ENCODE assay signal across 8 mouse cellular contexts in the genomic region with DNA sequence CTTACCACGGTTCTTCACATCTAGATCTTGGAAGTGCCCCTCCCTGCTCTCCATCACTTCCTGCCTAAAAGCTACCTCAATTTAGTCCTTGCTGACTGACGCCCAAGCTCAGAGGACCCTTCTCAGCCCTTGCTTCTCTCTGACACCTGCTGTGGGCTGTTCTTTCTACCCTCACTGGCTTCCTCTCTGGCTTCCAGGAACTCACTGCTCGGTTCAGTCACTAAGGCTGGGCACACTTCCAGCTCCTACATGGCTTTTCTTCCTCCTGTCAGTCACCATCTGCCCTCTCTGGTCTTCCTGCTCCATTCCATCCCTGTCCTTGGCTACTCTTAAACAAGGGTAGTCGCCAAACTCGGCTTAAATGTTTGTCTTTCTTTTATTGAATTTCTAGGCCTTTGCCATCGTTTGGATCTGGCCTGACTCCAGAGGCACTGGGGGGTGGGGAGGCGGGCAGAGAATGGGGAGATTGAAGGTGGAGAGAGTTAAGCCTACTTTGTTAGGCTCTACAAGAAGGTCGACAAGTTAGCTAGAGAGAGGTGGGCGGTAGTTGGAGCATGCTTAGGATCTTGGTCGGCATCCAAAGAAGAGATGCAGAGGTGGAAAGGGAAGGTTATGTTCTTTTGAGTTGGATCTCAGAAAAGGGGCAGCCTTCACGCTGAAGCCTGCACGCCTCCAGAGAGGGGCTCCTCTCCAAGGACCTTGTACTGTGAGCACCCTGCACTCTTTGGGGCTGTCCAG. TPM values are rescaled to one million over a fixed set of nuclear protein-coding genes. Genes with fewer than 3 reads are reported as not detected.
DNase-seq lines count a peak whose midpoint lies in the region; ATAC-seq and TF ChIP-seq lines count a peak whose summit lies in the region.

No protein-coding gene starts in this region.

- H3K9me3 ChIP-seq in lung, embryonic 14.5 days (ENCODE audit: low read depth, low read length), result no peaks in the 10 kb centered on the region
- no peaks in the 10 kb centered on the region for H3K9me3 ChIP-seq in lung, postnatal 0 days (ENCODE audit: low read length)

- intact Hi-C loops in left cerebral cortex, postnatal 4 days (cut with DNase I), result loop anchor here (10.0 kb wide), 1 partner anchor 89 kb away; no protein-coding TSS in a partner anchor

- peak; percentile 25 for DNase-seq in adrenal gland, postnatal 14 days
- no peak for DNase-seq in adrenal gland, postnatal 25 days
- peak; percentile 54 for DNase-seq in lung, embryonic 14.5 days
- no peak for DNase-seq in lung, postnatal 0 days (ENCODE audit: low spot score)
- peak; percentile 68 for DNase-seq in left cerebral cortex, postnatal 4 days
- DNase-seq in thymus, adult 2 months, result peak; percentile 45
- no peak for DNase-seq in ovary, postnatal 36 days (ENCODE audit: low spot score)

- TF ChIP-seq CTCF in lung, embryonic 14.5 days (IDR thresholded peaks at IDR 0.05; ENCODE audit: low read depth), result no peak
- no peak for TF ChIP-seq CTCF in lung, postnatal 0 days (IDR thresholded peaks at IDR 0.05)
- no peak for TF ChIP-seq CTCF in thymus, adult 2 months (IDR thresholded peaks at IDR 0.05; ENCODE audit: borderline replicate concordance, control insufficient read depth, extremely low read depth, insufficient read depth, low read length, poor library complexity)

- WGBS in lung, embryonic 14.5 days, result 51% methylated on average over 12 of the region's 12 CpGs
- WGBS in lung, postnatal 0 days, result 32% methylated on average over 12 of the region's 12 CpGs
- 5% methylated on average over 12 of the region's 12 CpGs for WGBS in thymus, adult 2 months

- no peak for TF ChIP-seq POLR2A in thymus, adult 2 months (IDR thresholded peaks at IDR 0.05; ENCODE audit: control insufficient read depth, extremely low read depth, insufficient read depth, low read length, poor library complexity)

- no peak overlapping the region for H3K4me3 ChIP-seq in lung, embryonic 14.5 days (ENCODE audit: low read depth, low read length)
- no peak overlapping the region for H3K4me3 ChIP-seq in lung, postnatal 0 days (ENCODE audit: low read depth, low read length)
- H3K4me3 ChIP-seq in thymus, adult 2 months (ENCODE audit: control insufficient read depth, insufficient read depth, low read length), result no peak overlapping the region

- no peak overlapping the region for H3K4me2 ChIP-seq in lung, embryonic 14.5 days
- H3K4me2 ChIP-seq in lung, postnatal 0 days (replicated peaks; ENCODE audit: low read depth, low read length), result no peak overlapping the region

- no peak for TF ChIP-seq EP300 in lung, postnatal 0 days (IDR thresholded peaks at IDR 0.05)

- H3K4me1 ChIP-seq in lung, embryonic 14.5 days (ENCODE audit: insufficient read depth), result peaks cover 9% of the 10 kb centered on the region; the same call in 1 of the 2 replicates
- peaks cover 11% of the 10 kb centered on the region for H3K4me1 ChIP-seq in lung, postnatal 0 days (ENCODE audit: insufficient read depth, low read depth, low read length)
- H3K4me1 ChIP-seq in thymus, adult 2 months (replicated peaks; ENCODE audit: control insufficient read depth, insufficient read depth, low read length), result peaks cover 48% of the 10 kb centered on the region

- no peaks in the 10 kb centered on the region for H3K27me3 ChIP-seq in lung, embryonic 14.5 days (ENCODE audit: insufficient read depth, low read length)
- no peaks in the 10 kb centered on the region for H3K27me3 ChIP-seq in lung, postnatal 0 days (replicated peaks; ENCODE audit: insufficient read depth, low read length)
- no peaks in the 10 kb centered on the region for H3K27me3 ChIP-seq in thymus, adult 2 months (ENCODE audit: control insufficient read depth, insufficient read depth, low read length)

- H3K36me3 ChIP-seq in lung, embryonic 14.5 days (ENCODE audit: insufficient read depth), result no peaks in the 10 kb centered on the region
- no peaks in the 10 kb centered on the region for H3K36me3 ChIP-seq in lung, postnatal 0 days (ENCODE audit: insufficient read depth, low read length)
- H3K36me3 ChIP-seq in thymus, adult 2 months (ENCODE audit: control insufficient read depth, insufficient read depth, low read length), result no peaks in the 10 kb centered on the region

- H3K9ac ChIP-seq in lung, embryonic 14.5 days, result no peak overlapping the region
- no peak overlapping the region for H3K9ac ChIP-seq in lung, postnatal 0 days (replicated peaks; ENCODE audit: low read depth)

- peak overlapping the region; percentile 32; the same call in 1 of the 2 replicates for H3K27ac ChIP-seq in lung, embryonic 14.5 days (ENCODE audit: low read depth)
- H3K27ac ChIP-seq in lung, postnatal 0 days (ENCODE audit: low read length), result no peak overlapping the region
- peak overlapping the region; percentile 62 for H3K27ac ChIP-seq in thymus, adult 2 months (ENCODE audit: control insufficient read depth, insufficient read depth, low read length)

- no peak for ATAC-seq in lung, embryonic 14.5 days (ENCODE audit: insufficient read depth)
- no peak for ATAC-seq in lung, postnatal 0 days
- ATAC-seq in granulocyte monocyte progenitor cell, adult 5-6 weeks (replicated peaks; ENCODE audit: poor library complexity, severe bottlenecking), result peak; percentile 52

RNA-seq across cellular contexts. Expression of a gene that starts 31.5 kb away (rescaled TPM):
- total RNA-seq in adrenal gland, postnatal 14 days (2021), result 59.7 and 60.6 TPM in 2 replicates
- 63.0 and 65.2 TPM in 2 replicates for total RNA-seq in adrenal gland, postnatal 25 days (2021)
- polyA plus RNA-seq in lung, embryonic 14.5 days (2014; fragmentation: Nextera tagmentation; extraction: Ambion mirVana), result 68.7 and 70.9 TPM in 2 replicates
- 34.3 and 35.5 TPM in 2 replicates for polyA plus RNA-seq in lung, postnatal 0 days (2015; fragmentation: Nextera tagmentation; extraction: Ambion mirVana)
- total RNA-seq in granulocyte monocyte progenitor cell, adult 5-6 weeks (2014; fragmentation: Nextera tagmentation), result 59.5 and 65.8 TPM in 2 replicates
- total RNA-seq in granulocyte monocyte progenitor cell, adult 5-6 weeks (2017), result 41.8 and 47.5 TPM in 2 replicates
- total RNA-seq in left cerebral cortex, postnatal 4 days (2021), result 10 to 100 TPM; 47.0 to 47.7 TPM
- polyA plus RNA-seq in thymus, adult 2 months (2012; rRNA removed), result 90.2 and 114 TPM in 2 replicates

Comparison
In these comparisons a context has a peak if more than half of its experiments do, and no peak if none do; other contexts are left out.
1. DNase-seq: peak in adrenal gland, postnatal 14 days (single experiment), lung, embryonic 14.5 days (single experiment), left cerebral cortex, postnatal 4 days (single experiment) and thymus, adult 2 months (single experiment); none in adrenal gland, postnatal 25 days (single experiment), lung, postnatal 0 days (single experiment) and ovary, postnatal 36 days (single experiment).